Mouse (Mus musculus): ENCODE measurements around the gene Ccdc180.

Gene Ccdc180

DNA sequence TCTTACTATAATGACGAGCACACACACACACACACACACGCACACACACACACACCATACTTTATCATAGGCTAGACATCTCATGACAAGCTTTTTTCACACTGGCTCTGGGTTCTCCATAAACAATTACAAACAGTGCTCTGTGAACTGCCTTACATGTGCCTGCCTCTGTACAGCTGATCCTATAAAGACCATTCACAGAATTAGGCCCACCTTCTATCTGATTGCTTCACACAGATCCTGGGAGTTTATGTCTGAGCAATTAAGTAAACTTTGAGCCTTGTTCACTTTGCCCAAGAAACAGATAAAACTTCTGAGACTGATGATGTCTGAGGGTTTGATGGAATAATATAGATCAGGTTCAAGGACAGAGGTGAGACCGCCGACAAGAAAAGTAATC, 21.8 kb downstream of the Ccdc180 start:
- DNase-seq = no peak

- no peak for DNase-seq
Measured at GRCm38 (mm10) chr4:45917091-45917490, 27.0 kb downstream of the Ccdc180 start.

DNA sequence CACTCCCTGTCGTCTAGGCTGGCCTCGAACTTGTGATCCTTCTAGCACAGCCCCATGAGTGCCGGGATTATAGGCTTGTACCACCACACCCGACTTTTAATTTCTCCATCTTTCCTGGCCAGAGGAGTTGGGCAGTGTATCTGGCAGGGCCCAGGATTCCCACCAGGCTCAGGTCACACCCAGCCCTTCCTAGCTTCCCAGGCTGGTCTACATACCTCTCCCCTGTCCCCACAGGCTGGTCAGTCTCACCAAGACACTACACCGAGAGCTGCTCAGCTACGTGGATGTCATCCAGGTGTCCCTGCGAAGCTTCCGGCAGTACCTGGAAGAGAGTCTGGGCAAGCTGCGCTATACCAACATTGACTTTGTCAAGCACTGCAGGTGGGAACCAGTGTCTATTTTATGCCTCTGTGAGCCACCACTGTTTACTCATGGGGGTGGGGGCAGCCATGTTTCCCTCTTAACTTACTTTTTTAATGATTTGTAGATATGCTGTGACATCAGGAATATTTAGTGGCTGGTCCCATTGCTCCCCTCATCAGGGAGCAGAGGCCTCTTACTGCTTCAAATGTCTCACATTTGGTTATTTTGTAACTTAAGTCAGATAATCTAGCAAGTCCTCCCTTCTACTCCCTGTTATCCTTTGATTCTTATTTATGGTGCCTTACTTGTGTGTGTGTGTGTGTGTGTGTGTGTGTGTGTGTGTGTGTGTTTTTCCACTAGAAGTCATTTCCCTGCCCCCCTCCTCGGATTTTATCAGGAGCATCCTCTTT, 31.7 kb downstream of the Ccdc180 start:
- no peak for DNase-seq

GRCm38 (mm10) chr4:45924011-45924410, 33.9 kb downstream of the Ccdc180 start:
- DNase-seq = no peak

DNA sequence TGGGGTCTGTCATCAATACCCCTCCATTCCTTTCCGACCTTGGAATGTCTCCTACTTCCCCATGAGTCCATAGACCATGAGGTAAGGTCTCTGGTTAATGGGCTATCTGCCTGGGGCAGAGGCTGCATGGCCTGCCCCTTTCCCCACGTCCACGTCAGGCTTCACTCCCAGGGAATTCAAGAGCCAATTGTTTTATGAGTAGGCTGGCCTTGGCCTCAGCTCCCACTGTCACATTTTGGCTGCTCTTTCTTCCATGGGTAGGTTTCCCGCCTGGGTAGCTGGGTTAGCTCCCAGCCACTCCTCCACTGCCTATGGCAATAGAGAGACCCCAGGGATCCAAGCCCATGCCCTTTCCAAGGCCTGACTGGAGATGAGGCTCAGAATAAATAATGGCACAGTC, 38.5 kb downstream of the Ccdc180 start:
- peak in 1 of 2 experiments; percentile 11 for DNase-seq

DNA sequence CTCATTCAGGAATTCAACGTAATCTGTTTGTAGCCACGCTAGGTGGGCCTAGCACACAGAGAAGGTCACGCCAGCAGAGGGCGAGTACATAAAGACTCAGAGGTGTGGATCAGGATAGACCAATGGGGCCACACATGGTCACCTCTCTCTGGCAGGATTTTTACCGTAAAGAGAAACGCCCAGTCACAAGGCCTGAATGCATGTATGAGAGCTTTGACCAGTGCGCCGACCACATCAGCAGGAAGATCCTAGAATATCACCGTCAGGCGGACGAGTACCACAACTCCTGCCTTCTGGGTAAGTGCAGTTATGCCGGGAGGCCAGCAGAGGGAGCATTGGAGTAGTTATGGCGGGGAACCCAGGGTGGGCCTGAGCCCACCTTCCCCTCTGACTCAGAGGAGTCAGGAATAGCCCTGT, 51.5 kb downstream of the Ccdc180 start:
- peak; percentile 87 to 88 for DNase-seq

GRCm38 (mm10) chr4:45947729-45948128, 57.6 kb downstream of the Ccdc180 start:
- DNase-seq = no peak

DNA sequence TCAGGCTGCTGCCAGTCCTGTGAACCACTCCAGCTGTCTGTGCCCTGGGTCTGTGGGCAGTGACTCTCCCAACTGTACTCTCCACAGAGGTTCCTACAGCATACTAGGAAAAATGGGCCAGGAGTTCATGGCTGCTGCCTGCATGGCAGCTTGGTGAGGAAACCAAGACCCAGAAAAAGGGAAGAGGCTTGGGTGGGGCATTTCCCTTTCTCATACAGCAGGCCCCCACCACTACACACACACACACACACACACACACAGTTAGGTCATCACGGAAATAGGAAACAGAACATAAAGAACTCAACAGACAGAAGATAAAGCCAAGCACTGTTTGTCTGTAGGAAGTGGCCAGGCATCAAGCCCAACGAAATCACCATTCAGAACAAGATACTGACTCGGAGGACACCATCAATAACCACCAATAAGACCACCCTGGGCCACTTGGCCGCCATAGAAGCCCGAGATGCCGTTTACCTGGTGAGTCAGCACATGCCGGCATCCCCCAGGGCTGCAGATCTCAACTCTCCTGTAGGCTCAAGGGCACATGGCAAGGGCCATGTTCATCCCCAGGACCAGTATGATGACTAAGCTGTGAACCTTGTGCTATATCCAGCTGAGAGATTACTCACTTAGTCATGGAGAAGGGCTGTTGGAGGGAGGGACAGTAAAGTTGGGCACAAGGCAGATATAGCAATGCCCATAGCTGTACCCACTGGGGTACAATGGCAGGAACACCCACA, 59.2 kb downstream of the Ccdc180 start:
- no peak for DNase-seq

DNA sequence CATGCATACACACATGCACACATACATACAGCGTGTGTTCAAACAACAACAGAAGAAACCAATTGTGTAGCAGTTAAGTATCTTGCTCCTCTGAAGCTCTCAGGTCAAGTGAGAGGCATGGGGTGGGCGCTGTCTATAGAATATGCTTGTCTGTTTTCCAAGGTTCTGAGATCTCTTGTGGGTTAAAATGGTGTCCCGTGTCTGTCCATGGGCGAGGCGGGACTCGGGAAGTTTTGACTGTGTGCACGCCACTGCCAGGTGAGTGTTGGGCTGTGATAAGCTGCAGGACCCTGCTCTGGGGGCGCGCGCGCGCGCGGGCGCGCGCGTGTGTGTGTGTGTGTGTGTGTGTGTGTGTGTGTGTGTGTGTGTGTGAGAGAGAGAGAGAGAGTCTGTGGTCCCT, 61.7 kb downstream of the Ccdc180 start:
- no peak for DNase-seq

DNA sequence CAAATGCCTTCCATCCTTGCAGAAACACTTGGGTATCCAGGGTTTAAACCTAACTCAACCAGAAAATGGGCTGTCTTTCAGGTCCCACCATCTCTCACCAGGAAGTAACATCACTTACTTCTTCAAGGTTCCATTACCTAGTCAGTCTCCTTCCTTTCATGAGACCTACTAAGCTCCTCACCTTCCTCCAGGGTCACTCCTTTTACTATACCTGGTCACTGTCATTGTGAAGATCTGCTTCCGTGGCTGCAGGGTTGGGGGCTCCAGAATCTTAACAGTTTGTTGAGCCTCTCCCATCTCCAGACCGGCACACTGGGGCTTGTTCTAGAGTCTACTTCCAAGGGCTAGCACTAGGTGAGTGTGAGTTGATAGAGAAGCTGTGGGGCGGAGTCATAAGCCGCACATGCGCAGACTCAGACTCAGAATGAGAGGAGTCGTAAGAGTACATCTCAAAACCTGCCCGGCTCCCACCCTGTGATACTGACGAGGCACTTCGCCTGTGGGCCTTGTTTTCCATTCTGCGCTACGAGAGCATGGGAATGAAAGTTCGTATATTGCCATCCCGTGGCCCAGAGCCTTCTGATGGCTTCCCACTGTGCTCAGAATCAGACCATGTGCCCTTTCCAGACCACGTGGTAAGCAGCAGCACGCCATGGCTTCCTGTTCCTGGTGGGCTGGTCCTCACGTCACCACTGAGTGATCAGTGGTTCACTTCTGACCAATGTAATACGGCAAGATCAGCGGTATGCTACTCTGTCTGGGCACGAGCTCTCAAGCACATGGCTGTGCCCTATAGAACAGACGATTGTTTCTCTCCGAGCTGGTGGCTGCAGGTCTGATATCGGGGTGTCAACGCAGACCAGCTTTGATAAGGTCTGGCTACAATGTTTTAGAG, 63.2 kb downstream of the Ccdc180 start:
- no peak for DNase-seq

GRCm38 (mm10) chr4:45955235-45955634, 65.1 kb downstream of the Ccdc180 start:
- no peak for DNase-seq

- no peak for DNase-seq
Measured at GRCm38 (mm10) chr4:45956131-45956530, 66.0 kb downstream of the Ccdc180 start.

DNA sequence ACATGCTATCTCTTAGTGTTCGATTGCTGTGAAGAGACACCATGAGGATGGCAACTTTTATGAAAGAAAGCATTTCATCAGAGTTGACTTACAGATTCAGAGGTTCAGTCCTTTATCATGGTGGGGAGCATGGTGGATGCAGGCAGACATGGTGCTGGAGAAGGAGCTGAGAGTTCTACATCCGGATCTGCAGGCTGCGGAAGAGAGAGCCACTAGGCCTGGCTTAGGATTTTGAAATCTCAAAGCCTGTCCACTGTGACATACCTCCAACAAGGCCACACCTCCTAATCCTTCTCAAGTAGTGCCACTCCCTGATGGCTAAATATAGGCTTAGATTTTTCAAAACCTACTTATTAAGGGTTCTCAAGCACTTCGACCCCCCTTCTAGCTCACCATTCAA, 66.6 kb downstream of the Ccdc180 start:
- DNase-seq = no peak

- DNase-seq = peak in 1 of 2 experiments; percentile 18
Measured at GRCm38 (mm10) chr4:45964771-45965439, 74.8 kb downstream of the Ccdc180 start, which contains the start of gene Tdrd7. Gene Tdrd7 (plus strand): TSS chr4:45965334.

- DNase-seq = no peak
Measured at GRCm38 (mm10) chr4:45965737-45966447, 75.8 kb downstream of the Ccdc180 start.

GRCm38 (mm10) chr4:45966716-45967115, 76.6 kb downstream of the Ccdc180 start:
- no peak for DNase-seq

DNA sequence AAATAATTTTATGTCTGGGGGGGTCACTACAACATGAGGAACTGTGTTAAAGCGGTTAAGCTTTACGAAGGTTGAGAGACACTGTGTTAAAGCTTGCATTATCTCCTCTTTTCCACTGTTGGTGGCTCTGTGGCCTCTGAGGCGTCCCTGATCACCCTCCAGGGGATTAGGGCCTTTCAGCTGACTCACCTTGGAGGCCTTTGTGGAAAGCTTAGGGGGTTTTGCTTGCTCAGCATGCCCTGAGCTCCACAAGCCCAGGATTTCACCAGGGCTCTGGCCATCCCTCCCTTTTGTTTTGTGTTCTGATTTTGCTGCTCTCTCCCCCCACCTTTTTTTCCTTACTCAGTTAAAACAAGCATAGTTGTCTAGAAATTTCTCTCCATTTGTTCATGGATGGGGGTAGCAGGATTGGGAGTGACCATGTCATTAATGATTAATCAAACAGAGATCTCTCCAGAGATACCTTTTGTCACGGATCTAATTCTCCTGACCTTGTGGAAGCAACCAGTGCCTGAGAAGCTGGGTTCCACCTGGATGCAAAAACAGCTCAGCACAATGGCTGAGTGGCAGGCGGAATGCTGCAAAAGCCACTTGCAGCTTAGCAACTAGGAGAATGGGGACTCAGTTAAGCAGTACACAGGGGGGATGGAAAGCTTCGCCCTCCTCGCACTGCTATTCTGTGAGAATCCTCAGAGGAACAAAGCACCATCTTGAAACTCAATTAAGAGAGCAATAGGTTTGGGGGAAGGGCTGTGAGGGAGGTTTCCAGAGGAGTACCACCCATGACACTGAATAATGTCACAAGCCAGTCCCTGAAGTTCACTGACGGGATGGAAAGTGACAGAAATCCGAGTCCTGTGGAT, 77.6 kb downstream of the Ccdc180 start:
- DNase-seq = no peak

- DNase-seq = no peak
Measured at GRCm38 (mm10) chr4:45969051-45969450, 78.9 kb downstream of the Ccdc180 start.

- DNase-seq = no peak
Measured at GRCm38 (mm10) chr4:45970048-45970560, 80.0 kb downstream of the Ccdc180 start.

GRCm38 (mm10) chr4:45971806-45972447, 81.8 kb downstream of the Ccdc180 start:
- peak; percentile 100 for DNase-seq
